Mouse (Mus musculus) small intestine, adult 2 months (tissue): ENCODE data around the gene Wfdc12.

Experiments
- CTCF ChIP-seq: fragments of 200-500 bp; IDR thresholded peaks from 2 replicates; pipeline ENCODE4 v1.5.1; 2012; ENCODE audit warnings: low read depth, mild to moderate bottlenecking, control low read depth, inconsistent platforms, low read length, moderate library complexity, mixed read lengths; ENCODE audit not compliant: insufficient replicate concordance, insufficient read length; ENCODE audit errors: extremely low read depth
- POLR2A ChIP-seq: fragments of 200-500 bp; IDR thresholded peaks from 2 replicates; pipeline ENCODE4 v1.6.1; 2012; ENCODE audit warnings: low read depth, mild to moderate bottlenecking, control low read depth, inconsistent platforms, low read length, moderate library complexity

- TF ChIP-seq CTCF (no peak), POLR2A (no peak)
Measured at GRCm38 (mm10) chr2:164192279-164192678, 1.9 kb upstream of the Wfdc12 start.
